Mouse (Mus musculus) thymus, adult 2 months (tissue): ENCODE data around the gene Icosl.
"Not testable (repeated sequence)": the region's sequence is repeated elsewhere in the genome, so short reads cannot be mapped to it uniquely, and the experiment has no call there.

Experiments used
- CTCF ChIP-seq: fragments of 200-500 bp; IDR thresholded peaks from 2 replicates; pipeline ENCODE4 v1.5.1; 2012; ENCODE audit warnings: mild to moderate bottlenecking, control low read depth, low read length, moderate library complexity, borderline replicate concordance; ENCODE audit not compliant: control insufficient read depth, poor library complexity, insufficient read depth; ENCODE audit errors: extremely low read depth
- POLR2A ChIP-seq: fragments of 200-500 bp; IDR thresholded peaks from 2 replicates; pipeline ENCODE4 v1.6.1; 2012; ENCODE audit warnings: mild to moderate bottlenecking, low read length, control low read depth, moderate library complexity; ENCODE audit not compliant: control insufficient read depth, poor library complexity, insufficient read depth; ENCODE audit errors: extremely low read depth

GRCm38 (mm10) chr10:78124137-78124536, 55.0 kb downstream of the Icosl start:
- not testable (repeated sequence) for TF ChIP-seq CTCF, POLR2A
